Mouse (Mus musculus): ENCODE results near the gene Aanat. TPM values are rescaled to one million over a fixed set of nuclear protein-coding genes. Genes with fewer than 3 reads are reported as not detected.

Aanat gene
- total RNA-seq, 1 experiment from 2014 or later = not detected

Other genes with a start within 250 kb of the Aanat start
- 7.0 and 9.2 TPM in 2 replicates for gene Rnf157, start 173.4 kb upstream of the Aanat start, total RNA-seq (2017)
- 60.7 and 82.5 TPM in 2 replicates for gene Ubald2, start 152.3 kb upstream of the Aanat start, total RNA-seq (2017)
- gene Qrich2, start 120.2 kb upstream of the Aanat start, total RNA-seq (2017) = not detected in 2 replicates
- 28.1 and 35.2 TPM in 2 replicates for gene Prpsap1, start 92.2 kb upstream of the Aanat start, total RNA-seq (2017)
- 55.3 and 61.0 TPM in 2 replicates for gene Sphk1, start 55.5 kb upstream of the Aanat start, total RNA-seq (2017)
- gene Ube2o, start 5.0 kb upstream of the Aanat start, total RNA-seq (2017) = 7.6 and 8.5 TPM in 2 replicates
- 2.1 and 2.4 TPM in 2 replicates for gene Rhbdf2, start 40.6 kb downstream of the Aanat start, total RNA-seq (2017)
- gene Prcd, start 67.1 kb downstream of the Aanat start, total RNA-seq (2017) = not detected in 2 replicates
- gene Cygb, start 67.9 kb downstream of the Aanat start, total RNA-seq (2017) = not detected in 2 replicates
- gene St6galnac1, start 189.1 kb downstream of the Aanat start, total RNA-seq (2017) = not detected in 2 replicates
- gene Mxra7, start 241.6 kb downstream of the Aanat start, total RNA-seq (2017) = 0.46 TPM in 1 of 2 replicates, not detected in the other

All from common myeloid progenitor, adult 5-6 weeks (primary cell).